In the genomic region with DNA sequence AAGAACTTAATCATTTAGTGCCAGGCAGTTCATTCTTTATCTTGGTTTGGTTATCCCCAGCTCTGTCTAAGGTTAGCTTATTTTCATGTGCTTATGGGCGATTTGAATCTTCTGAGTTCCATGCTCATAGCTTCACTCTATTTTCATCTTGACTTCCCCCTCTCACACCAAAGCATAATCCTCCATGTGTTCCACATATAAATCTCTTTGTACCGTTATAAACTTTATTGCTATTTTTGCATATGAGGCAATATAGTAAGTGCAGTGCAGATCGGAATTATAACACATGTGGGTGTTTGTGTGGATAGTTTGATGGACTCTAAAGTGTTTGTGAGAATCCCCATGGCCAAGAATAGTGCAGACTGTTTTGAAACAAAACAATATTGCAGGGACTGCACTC, we compare ENCODE assay signal across 12 mouse cellular contexts.
"Had no signal": no experiment of that assay in that cellular context is flagged by ENCODE, and none has a peak within 500 bp of the region (broad histone marks: within the 10 kb centered on the region; RNA-seq: fewer than 3 reads in every experiment).

No protein-coding gene starts in this region.

- DNase-seq: retina, postnatal 1 day; right cerebral cortex, adult 18-20 months; right cerebral cortex, postnatal 14 days; right cerebral cortex, postnatal 25 days; right cerebral cortex, postnatal 4 days; spleen, adult 18-20 months; thymus, adult 18-20 months; thymus, adult 2 months; thymus, postnatal 14 days; thymus, postnatal 25 days; thymus, postnatal 36 days; thymus, postnatal 4 days had no signal
